20 mouse cellular contexts compared by ENCODE assay signal in the genomic region with DNA sequence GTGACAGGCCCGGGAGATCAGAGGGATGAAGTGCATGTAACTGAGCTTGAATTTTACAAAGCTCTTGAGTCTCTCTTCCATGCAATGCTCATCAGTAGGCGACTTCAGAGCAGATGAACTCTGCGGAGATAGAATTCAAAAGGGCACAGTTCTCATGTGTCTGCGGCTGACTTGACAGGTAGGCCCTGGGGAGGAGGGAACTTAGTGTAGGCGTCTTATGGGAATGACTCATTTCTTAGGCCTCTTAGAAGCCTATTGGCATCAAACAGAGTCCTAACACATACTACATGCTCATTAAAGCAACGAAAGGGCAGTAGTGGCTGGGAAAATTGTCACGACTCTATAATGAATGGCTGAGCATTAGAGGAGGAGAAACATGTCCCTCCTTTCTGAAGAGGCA.
"Had no signal": no experiment of that assay in that cellular context is flagged by ENCODE, and none has a peak within 500 bp of the region (broad histone marks: within the 10 kb centered on the region; RNA-seq: fewer than 3 reads in every experiment).

No protein-coding gene starts in this region.

- H3K4me2 ChIP-seq: limb, embryonic 13.5 days; liver, embryonic 12.5 days; liver, embryonic 15.5 days; lung, embryonic 15.5 days; neural tube, embryonic 13.5 days had no signal

- ATAC-seq: liver, embryonic 12.5 days had no signal

- H3K9me3 ChIP-seq: limb, embryonic 10.5 days; limb, embryonic 13.5 days; liver, embryonic 12.5 days; liver, embryonic 15.5 days; lung, embryonic 15.5 days; megakaryocyte, embryonic 14.5 days; midbrain, embryonic 10.5 days; neural tube, embryonic 13.5 days had no signal

- H3K36me3 ChIP-seq: limb, embryonic 10.5 days; limb, embryonic 13.5 days; liver, embryonic 12.5 days; liver, embryonic 15.5 days; lung, embryonic 15.5 days; midbrain, embryonic 10.5 days; neural tube, embryonic 13.5 days had no signal

- DNase-seq: kidney, adult 2 months; kidney, postnatal 25 days; layer of hippocampus, adult 9-11 months; liver; lung, adult 18-20 months; lung, postnatal 10 days; lung, postnatal 36 days; thymus, adult 18-20 months; thymus, postnatal 4 days had no signal

- H3K27me3 ChIP-seq: limb, embryonic 13.5 days; liver, embryonic 12.5 days; liver, embryonic 15.5 days; lung, embryonic 15.5 days; neural tube, embryonic 13.5 days had no signal

- H3K27ac ChIP-seq: kidney, postnatal 0 days; limb, embryonic 10.5 days; limb, embryonic 13.5 days; liver, embryonic 12.5 days; liver, embryonic 15.5 days; lung, embryonic 15.5 days; midbrain, embryonic 10.5 days; neural tube, embryonic 13.5 days had no signal

- H3K4me3 ChIP-seq: layer of hippocampus, adult 2 months; limb, embryonic 10.5 days; limb, embryonic 13.5 days; liver, embryonic 12.5 days; liver, embryonic 15.5 days; lung, embryonic 15.5 days; megakaryocyte, embryonic 14.5 days; midbrain, embryonic 10.5 days; myocyte; neural tube, embryonic 13.5 days had no signal

- H3K9ac ChIP-seq: limb, embryonic 13.5 days; liver, embryonic 12.5 days; liver, embryonic 15.5 days; lung, embryonic 15.5 days; neural tube, embryonic 13.5 days had no signal

- H3K4me1 ChIP-seq: liver, embryonic 12.5 days; liver, embryonic 15.5 days; megakaryocyte, embryonic 14.5 days had no signal
